Mouse (Mus musculus): ENCODE results near the gene Hdc. TPM values are rescaled to one million over a fixed set of nuclear protein-coding genes. Genes with fewer than 3 reads are reported as not detected.
A peak's percentile ranks its signal among the peaks of the same experiment; 100 is the strongest.

Gene Hdc
- polyA plus RNA-seq, 1 experiment from 2014 or later, result 7.6 TPM

DNA sequence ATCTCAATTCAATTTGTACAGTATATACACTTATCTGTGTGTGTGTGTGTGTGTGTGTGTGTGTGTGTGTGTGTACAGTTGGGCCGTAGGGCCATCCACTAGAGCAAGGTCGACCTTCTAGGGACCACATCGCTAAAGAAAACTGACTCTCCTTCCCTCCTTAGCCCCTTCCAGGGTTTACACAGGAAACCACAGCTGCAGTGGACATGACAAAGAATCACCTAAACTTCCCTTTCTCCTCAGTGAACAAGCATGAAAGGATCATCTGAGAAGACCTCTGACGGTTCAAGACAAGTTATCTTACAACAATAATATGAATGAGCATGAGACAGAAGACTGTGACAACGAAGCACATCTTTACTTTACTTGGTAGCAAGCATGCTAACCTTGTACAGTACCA, 67.2 kb downstream of the Hdc start:
- Histone ChIP-seq H3K9ac (ENCODE audit: low read depth, low read length) (no peak overlapping the region), H3K4me2 (ENCODE audit: low read depth, low read length) (peak overlapping the region; percentile 56), H3K27me3 (ENCODE audit: control insufficient read depth, insufficient read depth, low read depth, low read length) (peaks cover 23% of the 10 kb centered on the region), H3K4me3 (ENCODE audit: low read depth, low read length) (no peak overlapping the region), H3K27ac (ENCODE audit: low read length) (peak overlapping the region; percentile 24; the same call in 1 of the 2 replicates), H3K9me3 (replicated peaks; ENCODE audit: control insufficient read depth, low read length) (no peaks in the 10 kb centered on the region), H3K36me3 (ENCODE audit: control insufficient read depth, insufficient read depth) (no peaks in the 10 kb centered on the region), H3K4me1 (ENCODE audit: control insufficient read depth, low read depth, low read length) (peaks cover 3% of the 10 kb centered on the region)
- WGBS (ENCODE audit: insufficient replicate concordance), result 4% methylated on average over 5 of the region's 5 CpGs
- ATAC-seq (ENCODE audit: low read depth), result no peak

DNA sequence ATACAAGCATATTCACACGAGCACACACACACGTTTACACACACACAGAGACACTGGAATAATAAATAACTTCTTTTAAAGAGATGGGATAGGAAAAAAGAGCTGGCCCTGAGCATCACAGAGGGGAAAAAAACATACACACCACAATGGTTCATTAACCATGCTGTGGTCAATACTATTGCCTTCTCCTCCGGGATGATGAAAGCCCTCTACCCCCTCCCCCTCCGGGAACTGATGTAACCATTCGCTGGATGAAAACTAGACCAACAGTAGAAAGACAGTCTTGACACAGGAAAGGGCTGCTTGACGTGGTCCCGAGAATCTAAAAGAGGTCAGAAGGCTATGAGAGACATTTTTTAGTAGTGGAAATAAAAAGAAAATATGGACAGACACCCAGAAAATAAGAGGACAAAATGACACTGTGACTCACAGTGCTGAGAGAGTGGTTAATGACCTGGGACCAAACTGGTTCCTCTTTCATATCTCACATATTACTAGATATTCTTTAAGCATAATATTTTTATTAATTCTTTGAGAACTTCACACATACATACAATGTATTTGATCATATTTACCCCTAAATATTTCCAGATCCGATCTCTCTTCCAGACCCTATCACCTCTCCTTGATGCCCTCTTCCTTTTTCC, 67.7 kb downstream of the Hdc start:
- 43% methylated on average over 8 of the region's 8 CpGs for WGBS (ENCODE audit: insufficient replicate concordance)
- peaks cover 23% of the 10 kb centered on the region for H3K27me3 ChIP-seq (ENCODE audit: control insufficient read depth, insufficient read depth, low read depth, low read length)
- H3K27ac ChIP-seq (ENCODE audit: low read length), result no peak overlapping the region

DNA sequence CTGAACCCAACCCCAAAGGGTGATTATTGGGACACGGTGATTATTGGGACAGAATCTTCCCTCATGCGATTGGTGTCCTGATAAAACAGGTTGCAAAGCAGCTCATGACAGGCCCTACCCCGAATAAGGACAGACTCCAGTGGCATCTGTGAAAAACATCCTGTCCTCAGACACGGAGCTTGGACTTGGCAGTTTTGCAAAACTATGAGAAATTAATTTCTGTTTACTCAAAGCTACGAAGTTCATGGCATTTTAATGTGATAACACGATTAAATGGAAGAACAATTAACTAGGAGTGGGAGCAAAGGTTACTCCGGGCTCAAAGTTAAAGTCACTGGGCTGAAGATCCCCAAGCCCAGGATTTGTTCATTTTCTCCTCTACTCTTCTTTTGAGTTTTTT, 69.4 kb downstream of the Hdc start:
- 62% methylated on average over 7 of the region's 7 CpGs for WGBS (ENCODE audit: insufficient replicate concordance)

More for the DNA sequence above, 67.7 kb downstream of the Hdc start:
- Histone ChIP-seq H3K9ac (ENCODE audit: low read depth, low read length) (no peak overlapping the region), H3K4me1 (ENCODE audit: control insufficient read depth, low read depth, low read length) (peaks cover 3% of the 10 kb centered on the region), H3K4me3 (ENCODE audit: low read depth, low read length) (no peak overlapping the region), H3K36me3 (ENCODE audit: control insufficient read depth, insufficient read depth) (no peaks in the 10 kb centered on the region), H3K9me3 (replicated peaks; ENCODE audit: control insufficient read depth, low read length) (no peaks in the 10 kb centered on the region), H3K4me2 (ENCODE audit: low read depth, low read length) (no peak overlapping the region)
- ATAC-seq (ENCODE audit: low read depth), result no peak

DNA sequence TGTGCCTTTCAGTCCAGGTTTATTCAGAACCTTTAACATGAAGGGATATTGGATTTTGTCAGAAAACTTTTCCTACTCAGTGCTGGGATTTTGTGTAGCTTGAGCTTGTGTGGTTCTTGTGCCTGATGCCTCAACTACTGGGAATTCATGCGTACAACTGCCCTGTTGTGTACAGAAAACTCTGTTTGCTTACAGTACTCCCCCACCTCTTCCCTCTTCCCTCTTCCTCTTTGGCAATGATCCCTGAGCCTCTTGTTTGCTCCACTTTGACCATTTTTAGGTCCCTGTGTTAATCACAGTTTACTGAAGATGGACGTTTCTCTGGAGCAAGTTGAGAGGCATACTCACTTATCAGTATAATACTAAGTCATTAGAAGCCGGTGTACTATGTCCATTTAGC, 72.7 kb downstream of the Hdc start:
- Histone ChIP-seq H3K9ac (ENCODE audit: low read depth, low read length) (no peak overlapping the region), H3K4me2 (ENCODE audit: low read depth, low read length) (0 out of 2 replicates have a peak overlapping the region, but pooled peaks have one; percentile 3), H3K4me1 (ENCODE audit: control insufficient read depth, low read depth, low read length) (peaks cover 4% of the 10 kb centered on the region; the same call in 1 of the 2 replicates), H3K36me3 (ENCODE audit: control insufficient read depth, insufficient read depth) (no peaks in the 10 kb centered on the region), H3K4me3 (ENCODE audit: low read depth, low read length) (no peak overlapping the region), H3K9me3 (replicated peaks; ENCODE audit: control insufficient read depth, low read length) (no peaks in the 10 kb centered on the region), H3K27ac (ENCODE audit: low read length) (peak overlapping the region; percentile 77), H3K27me3 (ENCODE audit: control insufficient read depth, insufficient read depth, low read depth, low read length) (no peaks in the 10 kb centered on the region; the same call in 1 of the 2 replicates)
- 41% methylated on average over 3 of the region's 3 CpGs for WGBS (ENCODE audit: insufficient replicate concordance)
- peak; percentile 60 for ATAC-seq (ENCODE audit: low read depth)

More for the DNA sequence above, 69.4 kb downstream of the Hdc start:
- no peak overlapping the region for H3K9ac ChIP-seq (ENCODE audit: low read depth, low read length)
- H3K4me3 ChIP-seq (ENCODE audit: low read depth, low read length), result no peak overlapping the region
- peaks cover 23% of the 10 kb centered on the region for H3K27me3 ChIP-seq (ENCODE audit: control insufficient read depth, insufficient read depth, low read depth, low read length)
- H3K4me2 ChIP-seq (ENCODE audit: low read depth, low read length), result no peak overlapping the region
- H3K27ac ChIP-seq (ENCODE audit: low read length), result no peak overlapping the region
- ATAC-seq (ENCODE audit: low read depth), result no peak
- no peaks in the 10 kb centered on the region for H3K36me3 ChIP-seq (ENCODE audit: control insufficient read depth, insufficient read depth)
- no peaks in the 10 kb centered on the region for H3K9me3 ChIP-seq (replicated peaks; ENCODE audit: control insufficient read depth, low read length)
- peaks cover 4% of the 10 kb centered on the region for H3K4me1 ChIP-seq (ENCODE audit: control insufficient read depth, low read depth, low read length)

DNA sequence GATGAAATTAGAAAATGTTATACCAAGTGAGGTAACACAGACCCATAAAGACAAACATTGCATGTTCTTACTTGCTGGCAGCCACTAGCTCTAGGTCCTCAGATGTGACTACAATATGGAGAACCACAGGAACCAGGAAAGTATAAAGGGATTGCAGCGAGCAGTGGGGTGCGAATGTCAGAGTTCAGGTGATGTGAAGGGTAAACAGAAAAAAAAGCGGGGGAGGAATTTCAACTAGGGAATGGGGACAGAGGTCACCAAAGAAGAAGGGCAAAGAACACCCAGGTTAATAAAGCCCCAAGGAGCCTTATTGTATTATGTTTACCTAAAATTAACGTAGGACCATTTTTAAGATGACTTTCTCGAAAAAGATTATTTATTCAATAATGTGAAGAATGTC, 73.8 kb downstream of the Hdc start:
- no peaks in the 10 kb centered on the region for H3K9me3 ChIP-seq (replicated peaks; ENCODE audit: control insufficient read depth, low read length)
- peak; percentile 72 for ATAC-seq (ENCODE audit: low read depth)
- no peaks in the 10 kb centered on the region for H3K36me3 ChIP-seq (ENCODE audit: control insufficient read depth, insufficient read depth)
- peak overlapping the region; percentile 67 for H3K27ac ChIP-seq (ENCODE audit: low read length)
- no peak overlapping the region for H3K9ac ChIP-seq (ENCODE audit: low read depth, low read length)
- 58% methylated on average over 5 of the region's 5 CpGs for WGBS (ENCODE audit: insufficient replicate concordance)
- no peak overlapping the region for H3K4me3 ChIP-seq (ENCODE audit: low read depth, low read length)
- H3K27me3 ChIP-seq (ENCODE audit: control insufficient read depth, insufficient read depth, low read depth, low read length), result no peaks in the 10 kb centered on the region
- H3K4me2 ChIP-seq (ENCODE audit: low read depth, low read length), result no peak overlapping the region
- H3K4me1 ChIP-seq (ENCODE audit: control insufficient read depth, low read depth, low read length), result peaks cover 4% of the 10 kb centered on the region; the same call in 1 of the 2 replicates

Other genes with a start within 250 kb of the Hdc start
- 5.5 and 5.9 TPM in 2 replicates for gene Atp8b4, start 118.6 kb downstream of the Hdc start, polyA plus RNA-seq (2015; fragmentation: Nextera tagmentation; extraction: Ambion mirVana)
- gene Slc27a2, start 66.9 kb downstream of the Hdc start, polyA plus RNA-seq (2015; fragmentation: Nextera tagmentation; extraction: Ambion mirVana), result 145 and 150 TPM in 2 replicates
- 19.0 and 23.4 TPM in 2 replicates for gene Gabpb1, start 57.0 kb upstream of the Hdc start, polyA plus RNA-seq (2015; fragmentation: Nextera tagmentation; extraction: Ambion mirVana)
- gene Usp8, start 88.0 kb upstream of the Hdc start, polyA plus RNA-seq (2015; fragmentation: Nextera tagmentation; extraction: Ambion mirVana), result 18.2 and 19.1 TPM in 2 replicates
- 0.79 and 1.1 TPM in 2 replicates for gene Usp50, start 164.2 kb upstream of the Hdc start, polyA plus RNA-seq (2015; fragmentation: Nextera tagmentation; extraction: Ambion mirVana)